Mouse (Mus musculus) liver, embryonic 12.5 days (tissue): Measurements from ENCODE around the gene Sgk2. TPM values are rescaled to one million over a fixed set of nuclear protein-coding genes. Genes with fewer than 3 reads are reported as not detected.

Source experiments
- ATAC-seq: fragments of 200-750 bp; cut with Nextera tagmentation; 2 replicates; pipeline ENCODE4 v1.8.0; 2017; ENCODE audit warnings: moderate number of reproducible peaks, mild to moderate bottlenecking, moderate library complexity
- H3K27ac ChIP-seq: fragments of 300-500 bp; sonication (generic); 2 replicates; pipeline ENCODE4 v1.5.1; 2016; ENCODE audit warnings: mild to moderate bottlenecking
- H3K27me3 ChIP-seq: fragments of 300-500 bp; sonication (generic); replicated peaks from 2 replicates; pipeline ENCODE4 v1.6.1; 2016; ENCODE audit warnings: mild to moderate bottlenecking, moderate library complexity
- H3K36me3 ChIP-seq: fragments of 300-500 bp; sonication (generic); 2 replicates; pipeline ENCODE4 v1.6.1; 2016; ENCODE audit warnings: mild to moderate bottlenecking, moderate library complexity
- H3K4me1 ChIP-seq: fragments of 300-500 bp; sonication (generic); 2 replicates; pipeline ENCODE4 v1.6.1; 2016
- H3K4me2 ChIP-seq: fragments of 300-500 bp; sonication (generic); 2 replicates; pipeline ENCODE4 v1.6.1; 2016; ENCODE audit warnings: mild to moderate bottlenecking, moderate library complexity
- H3K4me3 ChIP-seq: fragments of 300-500 bp; sonication (generic); 2 replicates; pipeline ENCODE4 v1.5.1; 2016; ENCODE audit warnings: mild to moderate bottlenecking, moderate library complexity
- H3K9ac ChIP-seq: fragments of 300-500 bp; sonication (generic); 2 replicates; pipeline ENCODE4 v1.6.1; 2016; ENCODE audit warnings: mild to moderate bottlenecking, moderate library complexity
- H3K9me3 ChIP-seq: fragments of 300-500 bp; sonication (generic); replicated peaks from 2 replicates; pipeline ENCODE4 v1.6.1; 2016; ENCODE audit warnings: mild to moderate bottlenecking, moderate library complexity
- WGBS: fragments of 180-500 bp; shearing (Covaris S2); methylation state at CpG from one replicate; pipeline ENCODE4 v1.1.7; 2016; ENCODE audit not compliant: insufficient replicate concordance; 5-methylcytosine and 5-hydroxymethylcytosine counted together
- polyA plus RNA-seq: library from polyadenylated mRNA; unstranded; fragments of >200 nt; fragmentation: Nextera tagmentation; extraction: Ambion mirVana; gene quantifications from 2 replicates; pipeline ENCODE4 v1.2.1, GENCODE M21; 2016

Gene Sgk2
- 2.7 and 3.0 TPM in 2 replicates for polyA plus RNA-seq

DNA sequence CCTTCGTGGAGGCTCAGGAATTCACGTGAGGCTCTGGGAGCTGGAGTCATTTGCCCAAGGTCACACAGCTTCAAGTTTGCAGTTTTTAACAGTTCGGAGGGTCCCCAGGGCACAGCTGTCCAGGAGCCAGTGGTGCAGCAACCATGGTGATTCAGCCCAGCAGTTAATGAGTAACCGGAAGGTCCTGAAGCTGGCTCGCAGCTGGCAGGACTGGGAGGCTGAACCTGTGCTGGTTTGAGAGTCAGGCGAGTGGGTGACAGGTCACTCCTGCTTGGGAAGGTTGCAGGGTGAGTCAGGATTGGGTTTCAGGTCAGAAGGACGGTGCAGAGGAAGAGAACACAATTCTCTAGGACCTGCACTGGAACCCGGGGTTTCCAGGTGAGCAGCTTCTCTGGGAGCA lies at the start of gene Sgk2:
Gene Sgk2, plus strand, starts transcription at position 113 of the 400 bp plus-strand sequence.
- H3K9me3 ChIP-seq, result no peaks in the 10 kb centered on the region
- ATAC-seq, result peak; percentile 69

DNA sequence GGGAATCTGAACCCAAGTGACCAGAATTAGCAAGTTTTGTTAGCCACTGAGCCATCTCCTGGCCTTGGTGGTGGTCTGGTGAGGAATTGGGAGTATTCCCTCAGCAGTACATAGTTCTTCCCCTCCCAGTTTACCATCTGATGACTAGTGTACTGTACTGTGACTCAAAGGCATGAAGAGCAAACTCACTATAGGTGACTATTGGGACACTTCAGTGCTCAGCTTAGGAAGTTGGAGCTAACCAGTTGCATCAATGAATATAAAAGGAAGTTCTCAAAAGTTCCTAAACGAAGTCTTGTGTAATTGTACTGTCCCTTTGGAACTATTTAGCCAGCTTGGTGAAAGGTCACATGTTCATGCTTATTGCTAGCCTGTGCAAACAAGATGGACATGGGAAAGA lies 47.6 kb upstream of the Sgk2 start:
- Histone ChIP-seq H3K36me3 (peaks cover 61% of the 10 kb centered on the region), H3K4me3 (no peak overlapping the region), H3K4me1 (peaks cover 10% of the 10 kb centered on the region), H3K9me3 (no peaks in the 10 kb centered on the region), H3K4me2 (no peak overlapping the region), H3K27ac (no peak overlapping the region), H3K9ac (no peak overlapping the region), H3K27me3 (peaks cover 40% of the 10 kb centered on the region)
- ATAC-seq, result no peak
- WGBS, result 61% methylated on average over 1 of the region's 1 CpGs

More for the DNA sequence above, at the start of gene Sgk2:
- Histone ChIP-seq H3K27me3 (peaks cover 13% of the 10 kb centered on the region; the same call in 1 of the 2 replicates), H3K4me2 (no peak within 1 kb of the TSS), H3K36me3 (no peaks in the 10 kb centered on the region), H3K27ac (peak within 1 kb of the TSS; percentile 22), H3K4me1 (no peaks in the 10 kb centered on the region), H3K4me3 (no peak within 1 kb of the TSS), H3K9ac (no peak within 1 kb of the TSS)
- 41% methylated on average over 8 of the region's 8 CpGs for WGBS

DNA sequence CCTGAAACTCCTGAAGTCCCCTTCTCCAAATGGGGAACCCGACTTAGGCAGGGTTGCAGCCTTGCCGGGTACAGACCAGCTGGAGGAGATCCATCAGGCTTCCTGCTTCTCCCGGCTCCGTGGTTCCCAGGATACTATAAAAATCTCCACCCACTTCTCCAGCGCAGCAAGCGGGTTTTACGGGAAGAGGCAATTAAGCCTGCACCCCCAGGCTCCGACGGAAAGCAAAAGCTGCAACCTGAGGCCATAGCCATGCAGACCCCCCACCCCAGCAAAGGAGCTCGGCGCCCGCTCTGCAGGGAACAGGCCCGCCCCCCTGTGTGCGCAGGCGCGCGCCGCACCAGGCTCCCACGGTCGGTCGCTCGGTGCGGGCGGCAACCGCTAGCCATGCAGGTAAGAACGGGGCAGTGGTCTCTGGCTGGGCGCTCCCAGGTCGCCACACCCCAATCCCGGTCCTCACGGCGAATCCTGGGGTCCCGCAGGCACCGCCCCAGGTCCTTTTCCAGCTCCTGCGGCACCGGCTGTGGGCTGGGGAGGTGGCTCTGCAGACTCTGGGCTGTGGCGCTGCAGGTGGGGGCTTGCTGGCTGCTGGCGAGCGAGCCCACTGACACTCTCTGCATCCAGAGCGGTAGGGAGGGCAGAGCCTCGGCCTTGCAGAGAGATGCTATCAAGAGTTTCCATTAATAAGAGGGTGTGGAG lies 43.8 kb upstream of the Sgk2 start, which contains the start of gene L3mbtl1:
Gene L3mbtl1, plus strand, starts transcription at position 325 of the 699 bp plus-strand sequence.
- WGBS, result 2% methylated on average over 40 of the region's 40 CpGs
- Histone ChIP-seq H3K4me2 (peak within 1 kb of the TSS; percentile 73), H3K27me3 (peaks cover 43% of the 10 kb centered on the region), H3K36me3 (peaks cover 25% of the 10 kb centered on the region), H3K9ac (peak within 1 kb of the TSS; percentile 13; the same call in 1 of the 2 replicates), H3K4me1 (peaks cover 27% of the 10 kb centered on the region), H3K9me3 (no peaks in the 10 kb centered on the region), H3K4me3 (peak within 1 kb of the TSS; percentile 54), H3K27ac (no peak within 1 kb of the TSS)
- ATAC-seq, result no peak

DNA sequence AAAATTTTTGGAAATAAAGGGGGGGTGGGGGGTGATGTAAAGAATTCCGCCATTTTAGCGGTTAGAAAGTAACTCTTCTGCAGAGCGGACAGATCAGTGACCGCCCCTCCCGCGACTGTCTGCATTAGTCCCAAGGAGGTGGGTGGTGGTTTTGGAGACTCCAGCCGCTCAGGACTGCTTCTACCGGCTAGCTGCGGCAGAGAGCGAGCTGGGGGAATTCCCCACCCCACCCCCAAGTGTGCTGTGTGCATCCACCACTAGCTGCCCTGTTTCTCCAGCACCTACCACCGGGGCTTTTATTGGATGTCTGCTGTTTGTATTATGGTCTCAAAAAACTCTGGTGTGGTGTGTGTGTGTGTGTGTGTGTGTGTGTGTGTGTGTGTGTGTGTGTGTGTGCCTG lies 43.2 kb upstream of the Sgk2 start:
- H3K27ac ChIP-seq, result no peak overlapping the region
- ATAC-seq, result no peak
- 5% methylated on average over 11 of the region's 11 CpGs for WGBS

DNA sequence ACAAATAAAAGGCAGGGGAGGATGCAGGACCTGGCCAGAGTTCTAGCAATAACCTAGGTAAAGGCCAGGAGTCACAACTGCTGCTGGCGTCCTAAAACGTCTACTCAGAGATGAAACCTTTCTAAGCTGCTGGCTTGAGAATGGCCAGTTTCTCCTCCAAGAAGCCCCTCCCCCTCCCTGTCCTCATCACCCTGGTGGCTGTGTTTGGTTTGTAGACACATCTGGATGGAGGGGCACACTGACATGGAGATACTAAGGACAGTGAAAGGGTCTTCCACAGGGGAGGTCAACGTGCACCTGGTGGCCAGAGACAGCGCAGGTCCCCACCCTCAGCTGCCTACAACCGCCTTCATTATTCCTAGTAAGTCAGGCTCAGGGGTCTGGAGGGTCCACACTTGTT lies 40.2 kb upstream of the Sgk2 start:
- no peaks in the 10 kb centered on the region for H3K36me3 ChIP-seq
- no peaks in the 10 kb centered on the region for H3K9me3 ChIP-seq
- peaks cover 29% of the 10 kb centered on the region for H3K4me1 ChIP-seq
- no peak overlapping the region for H3K4me2 ChIP-seq
- 67% methylated on average over 5 of the region's 5 CpGs for WGBS
- no peak overlapping the region for H3K4me3 ChIP-seq
- H3K27me3 ChIP-seq, result peaks cover 27% of the 10 kb centered on the region
- H3K27ac ChIP-seq, result no peak overlapping the region
- no peak for ATAC-seq
- no peak overlapping the region for H3K9ac ChIP-seq

More for the DNA sequence above, 43.2 kb upstream of the Sgk2 start:
- Histone ChIP-seq H3K4me1 (peaks cover 29% of the 10 kb centered on the region), H3K4me3 (peak overlapping the region; percentile 54), H3K9me3 (no peaks in the 10 kb centered on the region), H3K36me3 (peaks cover 18% of the 10 kb centered on the region), H3K9ac (no peak overlapping the region), H3K4me2 (peak overlapping the region; percentile 73), H3K27me3 (peaks cover 43% of the 10 kb centered on the region)

DNA sequence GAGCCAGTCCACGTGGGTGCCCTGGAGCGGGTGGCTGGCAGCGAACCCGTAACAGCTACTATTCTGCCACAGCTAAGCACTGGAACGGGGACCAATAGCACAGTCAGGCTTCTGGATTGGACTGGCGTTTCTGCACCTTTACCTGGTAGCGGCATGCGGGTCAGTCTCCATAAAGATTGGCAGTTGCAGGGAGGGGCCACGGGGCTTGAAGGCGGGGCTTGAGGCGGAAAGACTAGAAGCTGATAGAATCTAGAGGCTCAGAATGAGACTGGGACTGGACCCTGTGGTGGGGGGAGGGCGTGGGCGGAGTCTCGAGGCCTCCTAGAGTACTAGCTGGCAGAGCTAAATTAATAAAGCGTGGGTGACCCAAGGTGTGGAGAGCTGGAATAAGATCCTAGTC lies 39.4 kb upstream of the Sgk2 start:
- H3K27ac ChIP-seq, result no peak overlapping the region
- peak; percentile 50; the same call in 1 of the 2 replicates for ATAC-seq
- no peak overlapping the region for H3K9ac ChIP-seq
- H3K36me3 ChIP-seq, result no peaks in the 10 kb centered on the region
- H3K4me1 ChIP-seq, result peaks cover 28% of the 10 kb centered on the region
- H3K4me2 ChIP-seq, result peak overlapping the region; percentile 66
- H3K27me3 ChIP-seq, result peaks cover 22% of the 10 kb centered on the region
- peak overlapping the region; percentile 32 for H3K4me3 ChIP-seq
- H3K9me3 ChIP-seq, result no peaks in the 10 kb centered on the region
- WGBS, result 42% methylated on average over 15 of the region's 15 CpGs

DNA sequence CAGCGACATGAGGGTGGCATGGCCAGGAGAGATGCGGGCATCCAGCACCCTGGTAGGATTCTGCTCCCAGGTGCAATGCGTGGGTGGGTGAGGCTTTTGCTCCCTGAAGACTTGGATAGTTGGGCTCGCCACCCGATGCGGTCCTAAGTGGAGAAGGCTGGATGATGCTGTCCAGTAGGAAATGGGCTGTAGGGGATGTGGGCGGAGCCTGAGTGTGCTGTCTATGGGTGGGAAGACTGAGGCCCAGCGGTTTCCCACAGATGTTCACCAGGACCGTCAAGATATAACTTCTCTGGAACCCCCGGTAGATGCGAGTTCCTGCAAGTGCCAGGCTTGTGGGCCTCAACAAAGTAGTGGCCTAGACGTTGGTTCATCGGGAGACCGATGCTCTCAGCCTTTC lies 38.9 kb upstream of the Sgk2 start:
- H3K9ac ChIP-seq, result no peak overlapping the region
- 53% methylated on average over 14 of the region's 14 CpGs for WGBS
- peak overlapping the region; percentile 32 for H3K4me3 ChIP-seq
- peak overlapping the region; percentile 66 for H3K4me2 ChIP-seq
- no peaks in the 10 kb centered on the region for H3K9me3 ChIP-seq
- peaks cover 17% of the 10 kb centered on the region for H3K27me3 ChIP-seq
- peak; percentile 62 for ATAC-seq
- no peaks in the 10 kb centered on the region for H3K36me3 ChIP-seq
- peaks cover 23% of the 10 kb centered on the region for H3K4me1 ChIP-seq
- no peak overlapping the region for H3K27ac ChIP-seq

DNA sequence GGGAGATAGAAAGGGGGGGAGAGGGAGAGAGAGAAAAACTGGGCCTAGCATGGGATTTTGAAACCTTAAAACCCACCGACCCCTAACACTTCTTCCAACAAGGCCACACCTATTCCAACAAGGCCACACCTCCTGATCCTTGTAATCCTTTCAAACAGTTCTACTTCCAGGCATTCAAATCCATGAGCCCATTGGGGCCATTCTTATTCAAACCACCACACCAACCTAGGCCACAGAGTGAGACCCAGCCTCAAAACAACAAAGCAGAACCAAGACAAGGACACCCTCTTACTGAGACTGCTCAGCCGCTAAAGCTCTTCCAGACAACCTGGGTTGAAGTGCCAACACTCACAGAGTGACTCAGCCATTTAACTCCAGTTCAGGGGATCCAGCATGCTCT lies 36.4 kb upstream of the Sgk2 start:
- H3K9ac ChIP-seq, result no peak overlapping the region
- H3K4me1 ChIP-seq, result peaks cover 19% of the 10 kb centered on the region
- H3K9me3 ChIP-seq, result no peaks in the 10 kb centered on the region
- no peak overlapping the region for H3K4me3 ChIP-seq
- H3K27ac ChIP-seq, result no peak overlapping the region
- H3K36me3 ChIP-seq, result no peaks in the 10 kb centered on the region
- no peak overlapping the region for H3K4me2 ChIP-seq
- no peaks in the 10 kb centered on the region; the same call in 1 of the 2 replicates for H3K27me3 ChIP-seq
- ATAC-seq, result no peak
- 72% methylated on average over 2 of the region's 2 CpGs for WGBS

DNA sequence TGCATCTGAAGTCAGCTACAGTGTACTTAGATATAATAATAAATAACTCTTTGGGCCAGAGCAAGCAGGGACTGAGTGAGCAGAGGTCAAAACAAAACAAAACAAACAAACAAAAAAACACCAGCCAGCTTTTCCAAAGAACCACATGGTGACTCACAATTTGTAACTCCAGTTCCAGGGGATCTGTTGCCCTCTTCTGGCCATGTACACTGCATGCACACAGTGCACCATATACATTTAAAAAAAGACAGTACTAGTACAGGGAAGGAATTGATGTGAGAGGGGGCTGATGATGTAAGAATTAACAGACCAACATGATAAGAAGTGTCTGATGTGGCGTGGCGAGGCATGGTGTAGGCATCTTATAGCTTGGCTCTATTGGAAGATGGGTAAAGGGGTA lies 30.3 kb upstream of the Sgk2 start:
- no peaks in the 10 kb centered on the region for H3K36me3 ChIP-seq
- no peaks in the 10 kb centered on the region for H3K27me3 ChIP-seq
- H3K9ac ChIP-seq, result no peak overlapping the region
- no peak for ATAC-seq
- H3K4me3 ChIP-seq, result no peak overlapping the region
- H3K4me1 ChIP-seq, result no peaks in the 10 kb centered on the region
- 71% methylated on average over 2 of the region's 2 CpGs for WGBS
- H3K27ac ChIP-seq, result no peak overlapping the region
- H3K4me2 ChIP-seq, result no peak overlapping the region
- no peaks in the 10 kb centered on the region for H3K9me3 ChIP-seq

DNA sequence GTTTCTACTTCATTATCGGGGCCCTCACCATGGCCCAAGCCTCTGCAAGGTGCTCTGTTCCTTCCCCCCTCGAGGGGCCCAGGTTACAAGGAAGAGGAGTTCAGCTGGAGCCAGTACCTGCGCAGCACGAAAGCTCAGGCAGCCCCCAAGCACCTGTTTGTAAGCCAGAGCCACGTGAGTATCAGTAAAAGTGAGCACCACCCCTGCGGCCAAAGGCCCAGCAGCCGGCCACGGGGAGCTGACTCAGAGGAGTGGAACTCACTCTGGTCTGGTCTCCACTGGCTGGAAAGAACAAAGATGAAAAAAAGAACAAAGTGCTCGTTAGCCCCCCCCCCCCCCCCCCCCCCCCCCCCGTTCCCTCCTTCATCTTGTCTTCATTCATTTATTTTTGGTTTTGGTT lies 25.8 kb upstream of the Sgk2 start:
- H3K4me1 ChIP-seq, result no peaks in the 10 kb centered on the region
- no peaks in the 10 kb centered on the region for H3K9me3 ChIP-seq
- no peaks in the 10 kb centered on the region; the same call in 1 of the 2 replicates for H3K27me3 ChIP-seq
- H3K9ac ChIP-seq, result no peak overlapping the region
- ATAC-seq, result no peak
- WGBS, result 51% methylated on average over 8 of the region's 10 CpGs
- no peak overlapping the region for H3K4me3 ChIP-seq
- no peak overlapping the region for H3K27ac ChIP-seq
- no peaks in the 10 kb centered on the region for H3K36me3 ChIP-seq
- H3K4me2 ChIP-seq, result no peak overlapping the region

DNA sequence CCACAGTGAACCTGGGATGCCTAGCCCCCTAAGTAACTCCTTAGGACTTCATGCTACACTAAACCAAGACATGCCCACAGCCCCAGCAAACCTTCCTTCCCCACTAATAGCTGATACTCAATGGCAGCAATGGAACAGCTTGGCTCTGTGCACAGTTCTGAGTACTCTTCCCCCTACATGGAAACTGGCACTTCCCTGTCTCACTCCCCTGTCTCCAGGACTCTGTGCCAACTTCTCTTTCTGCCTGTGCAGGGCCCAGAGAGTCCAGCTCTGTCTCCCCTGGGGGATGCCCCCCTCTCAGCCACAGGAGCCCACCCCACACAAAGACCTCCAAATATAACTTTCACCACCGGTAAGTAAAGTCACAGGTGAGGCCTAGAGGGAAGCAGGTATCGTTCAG lies 20.4 kb upstream of the Sgk2 start:
- WGBS, result 74% methylated on average over 2 of the region's 2 CpGs

DNA sequence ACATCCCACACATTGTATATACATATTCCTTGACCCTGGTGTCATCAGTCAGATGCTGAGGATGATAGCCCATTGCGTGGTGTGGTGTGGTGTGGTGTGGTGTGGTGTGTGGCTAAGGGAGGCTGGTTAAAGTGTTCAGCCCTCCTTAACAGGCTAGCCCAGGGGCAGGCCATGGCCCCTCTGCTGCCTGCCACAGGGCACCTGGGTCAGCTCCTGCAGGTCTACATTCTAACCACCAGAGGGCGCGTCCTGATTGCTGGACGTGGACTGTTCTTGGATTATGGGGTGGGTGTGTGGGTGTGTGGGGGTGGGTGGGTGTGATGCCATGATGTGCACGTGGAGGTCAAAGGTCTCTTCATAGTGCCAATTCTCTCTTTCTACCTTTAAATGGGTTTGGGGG lies 18.8 kb upstream of the Sgk2 start:
- Histone ChIP-seq H3K27ac (no peak overlapping the region), H3K9ac (no peak overlapping the region), H3K36me3 (no peaks in the 10 kb centered on the region), H3K4me1 (no peaks in the 10 kb centered on the region), H3K9me3 (no peaks in the 10 kb centered on the region), H3K27me3 (peaks cover 8% of the 10 kb centered on the region; the same call in 1 of the 2 replicates), H3K4me2 (no peak overlapping the region), H3K4me3 (no peak overlapping the region)
- ATAC-seq, result peak; percentile 31; the same call in 1 of the 2 replicates
- WGBS, result 9% methylated on average over 5 of the region's 5 CpGs

More for the DNA sequence above, 20.4 kb upstream of the Sgk2 start:
- no peak overlapping the region for H3K27ac ChIP-seq
- H3K9me3 ChIP-seq, result no peaks in the 10 kb centered on the region
- no peak overlapping the region for H3K4me2 ChIP-seq
- ATAC-seq, result no peak
- no peaks in the 10 kb centered on the region for H3K4me1 ChIP-seq
- no peak overlapping the region for H3K4me3 ChIP-seq
- peaks cover 8% of the 10 kb centered on the region; the same call in 1 of the 2 replicates for H3K27me3 ChIP-seq
- no peaks in the 10 kb centered on the region for H3K36me3 ChIP-seq
- no peak overlapping the region for H3K9ac ChIP-seq
